Mouse (Mus musculus) layer of hippocampus, postnatal 36 days (tissue): ENCODE measurements at regions not wholly inside any gene's neighbourhood (a gene's known extent, or its start where the extent isn't known, plus 50 kb on each side); places are given as distances from the start of the nearest gene placed in this dataset.
"Not testable (repeated sequence)": the region's sequence is repeated elsewhere in the genome, so short reads cannot be mapped to it uniquely, and the experiment has no call there.

Experiments used
- DNase-seq, 2 experiments: peaks; one replicate each; pipeline ENCODE4 v3.0.0; 2022

GRCm38 (mm10) chr1:150160314-150160713 is 60.5 kb downstream of the Ptgs2 start:
- DNase-seq = no peak

GRCm38 (mm10) chr1:150164890-150165596 is 65.2 kb downstream of the Ptgs2 start:
- peak; percentile 3 for DNase-seq

- DNase-seq = no peak
These were observed 65.8 kb downstream of the Ptgs2 start for GRCm38 (mm10) chr1:150165597-150165973.

- DNase-seq = no peak
These were observed 67.3 kb downstream of the Ptgs2 start for GRCm38 (mm10) chr1:150167172-150167571.

GRCm38 (mm10) chr1:150174204-150174603 is 74.4 kb downstream of the Ptgs2 start:
- no peak for DNase-seq

- no peak for DNase-seq
These were observed 77.4 kb downstream of the Ptgs2 start for GRCm38 (mm10) chr1:150177029-150177740.

- no peak for DNase-seq
These were observed 102.2 kb downstream of the Ptgs2 start for GRCm38 (mm10) chr1:150202022-150202421.

GRCm38 (mm10) chr1:150212454-150212853 is 106.8 kb upstream of the Pdc start:
- DNase-seq = no peak

GRCm38 (mm10) chr1:150216672-150217071 is 102.5 kb upstream of the Pdc start:
- no peak for DNase-seq

GRCm38 (mm10) chr1:150218802-150219201 is 100.4 kb upstream of the Pdc start:
- no peak for DNase-seq

- no peak for DNase-seq
These were observed 93.7 kb upstream of the Pdc start for GRCm38 (mm10) chr1:150225529-150225928.

GRCm38 (mm10) chr1:150239504-150239903 is 79.7 kb upstream of the Pdc start:
- DNase-seq = not testable (repeated sequence)

- no peak for DNase-seq
These were observed 79.1 kb upstream of the Pdc start for GRCm38 (mm10) chr1:150240110-150240509.

- no peak for DNase-seq
These were observed 78.1 kb upstream of the Pdc start for GRCm38 (mm10) chr1:150241153-150241552.

- DNase-seq = no peak
These were observed 77.1 kb upstream of the Pdc start for GRCm38 (mm10) chr1:150242108-150242507.

- DNase-seq = no peak
These were observed 74.3 kb upstream of the Pdc start for GRCm38 (mm10) chr1:150244916-150245315.

- no peak for DNase-seq
These were observed 67.8 kb upstream of the Pdc start for GRCm38 (mm10) chr1:150251422-150251821.

- DNase-seq = no peak
These were observed 67.3 kb upstream of the Pdc start for GRCm38 (mm10) chr1:150251876-150252275.

- no peak for DNase-seq
These were observed 61.6 kb upstream of the Pdc start for GRCm38 (mm10) chr1:150257596-150257995.

- no peak for DNase-seq
These were observed 58.9 kb upstream of the Pdc start for GRCm38 (mm10) chr1:150260355-150260754.

- DNase-seq = no peak
These were observed 52.7 kb upstream of the Pdc start for GRCm38 (mm10) chr1:150266502-150266901.

GRCm38 (mm10) chr1:150267003-150267402 is 52.2 kb upstream of the Pdc start:
- no peak for DNase-seq
